Mouse (Mus musculus): ENCODE data around the gene Plppr4.

GRCm38 (mm10) chr3:117331502-117331901 is 29.2 kb downstream of the Plppr4 start:
- TF ChIP-seq CTCF (IDR thresholded peaks at IDR 0.05; ENCODE audit: low read depth, low read length) (no peak), POLR2A (IDR thresholded peaks at IDR 0.05; ENCODE audit: borderline replicate concordance, low read depth, low read length) (no peak)

All from bone marrow macrophage, adult 2 months (primary cell).